Mouse (Mus musculus): ENCODE measurements around the gene Lima1.

DNA sequence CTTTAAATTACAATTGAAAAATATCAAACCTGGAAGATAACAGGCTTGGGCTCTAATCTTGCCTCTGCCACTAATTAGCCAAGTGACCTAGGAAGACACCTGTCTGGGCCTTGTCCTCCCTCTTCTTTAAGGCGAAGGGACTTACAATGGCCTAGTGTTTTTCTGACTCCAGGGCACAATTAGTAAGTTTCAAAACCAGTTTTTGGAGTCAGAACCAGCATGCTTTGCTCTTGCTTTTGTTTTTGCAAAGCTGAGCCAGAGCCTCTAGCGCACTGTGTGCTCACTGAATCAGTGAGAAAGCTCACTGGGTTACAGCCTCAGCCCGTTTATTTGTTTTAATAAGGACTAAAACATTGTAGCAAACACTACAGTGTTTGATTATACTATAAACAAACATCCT lies 20.1 kb downstream of the Lima1 start:
- TF ChIP-seq POLR2A (IDR thresholded peaks at IDR 0.05; ENCODE audit: borderline replicate concordance, insufficient read depth, low read length) (no peak), CTCF (IDR thresholded peaks at IDR 0.05; ENCODE audit: borderline replicate concordance, insufficient read depth, low read depth, low read length) (no peak)
